Mouse (Mus musculus) kidney, postnatal 0 days (tissue): ENCODE measurements at regions not wholly inside any gene's neighbourhood (a gene's known extent, or its start where the extent isn't known, plus 50 kb on each side); places are given as distances from the start of the nearest gene placed in this dataset.

ENCODE experiments used
- ATAC-seq: fragments of 200-750 bp; cut with Nextera tagmentation; replicated peaks from 2 replicates; pipeline ENCODE4 v1.8.0; 2017; ENCODE audit warnings: low read depth, moderate number of reproducible peaks, moderate TSS enrichment, moderate library complexity; ENCODE audit not compliant: low FRiP score
- DNase-seq: peaks from one replicate; pipeline ENCODE4 v3.0.0-alpha.2; 2016; ENCODE audit warnings: low spot score
- H3K27ac ChIP-seq: fragments of 300-500 bp; sonication (generic); 2 replicates; pipeline ENCODE4 v1.5.1; 2014; ENCODE audit warnings: mild to moderate bottlenecking
- H3K27me3 ChIP-seq: fragments of 300-500 bp; sonication (generic); 2 replicates; pipeline ENCODE4 v1.6.1; 2014; ENCODE audit warnings: low read length, mixed read lengths; ENCODE audit not compliant: insufficient read depth
- H3K36me3 ChIP-seq: fragments of 300-500 bp; sonication (generic); 2 replicates; pipeline ENCODE4 v1.6.1; 2014; ENCODE audit warnings: low read length, mixed read lengths; ENCODE audit not compliant: insufficient read depth
- H3K4me1 ChIP-seq: fragments of 300-500 bp; sonication (generic); replicated peaks from 2 replicates; pipeline ENCODE4 v1.6.1; 2014; ENCODE audit warnings: antibody characterized with exemption, low read length, mixed read lengths; ENCODE audit not compliant: insufficient read depth
- H3K4me2 ChIP-seq: fragments of 300-500 bp; sonication (generic); 2 replicates; pipeline ENCODE4 v1.6.1; 2014; ENCODE audit warnings: mild to moderate bottlenecking, low read length, moderate library complexity, mixed read lengths
- H3K4me3 ChIP-seq: fragments of 300-500 bp; sonication (generic); replicated peaks from 2 replicates; pipeline ENCODE4 v1.5.1; 2014; ENCODE audit warnings: low read depth, low read length
- H3K9ac ChIP-seq: fragments of 300-500 bp; sonication (generic); 2 replicates; pipeline ENCODE4 v1.6.1; 2014; ENCODE audit warnings: low read depth, low read length
- H3K9me3 ChIP-seq: fragments of 300-500 bp; sonication (generic); replicated peaks from 2 replicates; pipeline ENCODE4 v1.6.1; 2016; ENCODE audit warnings: low read length, inconsistent platforms, mixed read lengths
- CTCF ChIP-seq: IDR thresholded peaks from 2 replicates; pipeline ENCODE4 v1.5.1; 2016; ENCODE audit warnings: antibody characterized with exemption, low read depth, mild to moderate bottlenecking, moderate library complexity
- WGBS: fragments of 180-500 bp; shearing (Covaris S2); extraction: QIAGEN DNeasy Blood & Tissue Kit; methylation state at CpG from one replicate; pipeline ENCODE4 v1.1.7; 2014; 5-methylcytosine and 5-hydroxymethylcytosine counted together

DNA sequence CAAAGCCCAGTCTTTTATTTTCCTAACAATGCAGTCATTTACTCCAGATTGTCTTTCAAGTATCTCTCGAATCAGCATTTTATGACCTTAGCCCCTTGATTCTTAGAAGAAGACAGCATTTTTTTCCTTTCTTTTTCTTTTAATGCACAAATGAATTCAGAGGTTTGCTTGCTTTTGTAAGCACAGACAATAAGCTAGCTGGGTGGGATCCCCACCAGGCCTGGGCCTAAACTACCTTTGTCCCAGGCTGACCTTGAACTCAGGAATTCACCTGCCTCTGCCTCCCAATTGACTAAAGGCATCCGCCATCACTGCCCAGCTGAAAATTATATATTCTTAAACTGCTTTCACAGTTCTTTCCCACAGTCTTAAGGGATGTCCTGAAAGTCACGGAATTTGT is 195.5 kb upstream of the Ednra start:
- no peak overlapping the region for H3K27ac ChIP-seq
- H3K4me2 ChIP-seq, result no peak overlapping the region
- H3K4me1 ChIP-seq, result no peaks in the 10 kb centered on the region
- WGBS, result 93% methylated on average over 3 of the region's 3 CpGs
- H3K9ac ChIP-seq, result no peak overlapping the region
- no peaks in the 10 kb centered on the region for H3K36me3 ChIP-seq
- no peak for ATAC-seq
- no peak for DNase-seq
- H3K9me3 ChIP-seq, result no peaks in the 10 kb centered on the region
- TF ChIP-seq CTCF, result no peak
- H3K4me3 ChIP-seq, result no peak overlapping the region
- no peaks in the 10 kb centered on the region for H3K27me3 ChIP-seq

DNA sequence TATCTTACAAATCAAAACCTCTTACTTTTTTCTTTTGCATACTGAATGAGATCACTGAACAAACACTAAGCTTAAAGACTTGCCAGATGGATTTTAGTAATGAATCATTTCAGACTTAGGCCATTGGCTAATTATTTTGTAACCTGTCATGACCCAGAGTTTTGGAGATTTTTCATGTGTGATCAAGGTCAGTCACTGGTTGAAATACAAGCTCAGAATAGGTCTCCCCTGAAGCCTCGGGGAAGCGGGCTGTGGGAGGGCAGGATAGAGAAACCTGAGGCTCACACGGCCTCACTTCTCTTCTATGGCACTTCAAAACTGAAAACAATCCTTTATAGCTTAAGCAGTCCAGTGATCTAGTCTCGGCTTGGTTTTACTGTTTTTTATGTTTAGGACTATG is 197.6 kb upstream of the Ednra start:
- ATAC-seq, result no peak

DNA sequence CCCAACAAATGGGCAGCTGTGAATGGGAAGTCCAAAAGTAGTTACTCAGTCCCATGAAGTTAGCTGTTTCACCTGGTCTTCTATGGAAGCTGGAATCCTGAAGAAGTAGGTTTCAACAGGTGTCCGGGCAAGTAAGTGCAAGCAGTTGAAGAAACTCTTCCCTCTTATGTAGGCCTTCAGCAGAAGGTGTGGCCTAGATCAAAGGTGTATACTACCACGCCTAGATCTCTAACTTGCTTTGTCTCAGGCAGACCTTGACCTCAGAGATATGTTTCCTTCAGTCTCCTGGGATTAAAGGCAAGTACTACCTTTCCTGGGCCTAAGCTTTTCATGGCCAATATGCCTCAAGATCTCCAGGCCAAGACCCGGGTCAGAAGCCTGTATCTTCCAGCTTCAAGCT is 223.4 kb upstream of the Ednra start:
- Histone ChIP-seq H3K9me3 (no peaks in the 10 kb centered on the region), H3K4me2 (no peak overlapping the region), H3K4me1 (no peaks in the 10 kb centered on the region), H3K4me3 (no peak overlapping the region), H3K36me3 (no peaks in the 10 kb centered on the region), H3K27ac (no peak overlapping the region), H3K27me3 (no peaks in the 10 kb centered on the region), H3K9ac (no peak overlapping the region)
- TF ChIP-seq CTCF, result no peak
- no peak for DNase-seq
- 90% methylated on average over 3 of the region's 3 CpGs for WGBS
- no peak for ATAC-seq

More for the DNA sequence above, 197.6 kb upstream of the Ednra start:
- H3K4me2 ChIP-seq, result no peak overlapping the region
- H3K27me3 ChIP-seq, result no peaks in the 10 kb centered on the region
- no peak overlapping the region for H3K4me3 ChIP-seq
- DNase-seq, result peak; percentile 72
- 16% methylated on average over 4 of the region's 4 CpGs for WGBS
- no peak overlapping the region for H3K27ac ChIP-seq
- no peak overlapping the region for H3K9ac ChIP-seq
- no peak for TF ChIP-seq CTCF
- H3K36me3 ChIP-seq, result no peaks in the 10 kb centered on the region
- no peaks in the 10 kb centered on the region for H3K4me1 ChIP-seq
- H3K9me3 ChIP-seq, result no peaks in the 10 kb centered on the region

DNA sequence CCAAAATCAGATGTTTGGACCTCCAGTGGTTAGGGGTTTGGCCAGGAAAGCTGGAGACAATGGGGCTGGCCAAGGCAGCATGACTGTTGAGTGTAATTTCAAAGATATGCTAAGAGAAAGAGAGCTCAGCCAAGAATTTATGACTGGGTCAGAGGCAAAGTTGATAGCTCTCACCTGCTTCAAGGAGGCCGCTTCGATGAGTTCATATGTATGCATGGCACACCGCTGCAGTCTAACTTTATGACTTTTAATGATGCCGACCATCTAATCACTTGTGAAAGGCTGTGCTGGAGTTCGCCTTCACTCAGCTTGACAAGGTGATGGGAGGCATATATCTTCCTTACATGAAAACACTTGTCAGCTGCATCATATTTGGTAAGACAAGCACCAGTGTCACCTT is 225.4 kb upstream of the Ednra start:
- Histone ChIP-seq H3K4me1 (no peaks in the 10 kb centered on the region), H3K27ac (no peak overlapping the region), H3K36me3 (no peaks in the 10 kb centered on the region), H3K27me3 (no peaks in the 10 kb centered on the region), H3K4me2 (no peak overlapping the region), H3K9me3 (no peaks in the 10 kb centered on the region), H3K9ac (no peak overlapping the region), H3K4me3 (no peak overlapping the region)
- no peak for TF ChIP-seq CTCF
- 69% methylated on average over 5 of the region's 5 CpGs for WGBS
- ATAC-seq (no peak), DNase-seq (no peak)

DNA sequence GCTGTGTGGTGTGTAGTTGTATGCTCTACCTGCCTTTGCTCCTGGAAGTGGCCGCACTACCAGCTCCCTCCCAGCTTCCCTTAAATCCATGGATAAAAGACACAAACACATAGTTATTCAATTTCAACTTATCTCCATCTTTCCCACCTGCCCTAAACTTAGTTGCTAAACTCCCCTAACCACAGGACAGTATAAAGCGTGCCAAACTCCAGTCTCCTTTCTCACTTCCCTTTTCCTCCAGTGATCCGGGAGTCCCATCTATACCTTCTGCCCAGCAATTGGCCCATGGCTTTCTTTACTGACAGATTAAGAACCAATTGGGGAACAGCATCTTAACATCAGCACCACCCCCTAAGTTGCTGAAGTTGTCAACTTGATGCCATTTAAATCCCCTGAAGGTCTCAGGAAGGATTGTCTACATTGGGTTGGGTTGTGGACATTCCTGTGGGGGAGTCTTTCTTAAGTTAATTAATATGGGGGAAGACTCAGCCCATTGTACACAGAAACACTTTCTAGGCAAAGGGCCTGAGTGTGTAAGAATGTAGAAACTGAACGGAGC is 234.6 kb upstream of the Ednra start:
- 78% methylated on average over 4 of the region's 4 CpGs for WGBS
- Histone ChIP-seq H3K9me3 (no peaks in the 10 kb centered on the region), H3K27me3 (no peaks in the 10 kb centered on the region), H3K9ac (no peak overlapping the region), H3K4me3 (no peak overlapping the region), H3K4me2 (no peak overlapping the region), H3K27ac (no peak overlapping the region), H3K4me1 (no peaks in the 10 kb centered on the region), H3K36me3 (no peaks in the 10 kb centered on the region)
- no peak for TF ChIP-seq CTCF
- DNase-seq (no peak), ATAC-seq (no peak)

DNA sequence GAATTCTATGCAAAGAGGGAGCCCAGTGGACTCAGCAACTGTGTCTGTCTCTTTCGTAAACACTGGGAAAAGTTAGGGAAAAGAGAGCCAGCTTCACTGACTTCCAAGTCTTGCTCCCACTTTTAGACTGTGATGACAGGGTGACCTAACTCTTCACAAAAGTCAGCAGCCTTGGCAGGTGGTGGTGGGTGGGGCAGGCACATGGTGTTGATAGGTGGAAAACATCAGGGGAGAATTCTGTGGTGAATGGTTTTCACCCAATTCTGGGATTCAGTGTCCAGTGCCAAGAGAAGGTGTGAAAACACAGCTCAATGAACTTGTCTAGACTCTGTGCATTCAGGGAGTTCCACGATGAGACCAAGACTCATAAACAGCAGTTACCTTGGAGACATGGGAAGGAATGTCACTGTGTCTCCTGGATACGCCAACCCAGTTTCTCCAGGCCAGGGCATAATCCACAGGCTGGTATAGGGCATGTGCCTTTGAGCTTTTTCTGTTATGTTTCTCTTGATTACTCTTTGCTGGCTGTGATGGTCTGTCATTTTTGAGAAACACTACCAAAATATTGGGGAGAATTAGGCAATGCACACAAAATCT is 238.9 kb upstream of the Ednra start:
- no peaks in the 10 kb centered on the region for H3K36me3 ChIP-seq
- no peak for TF ChIP-seq CTCF
- H3K4me3 ChIP-seq, result no peak overlapping the region
- ATAC-seq, result no peak
- no peaks in the 10 kb centered on the region for H3K4me1 ChIP-seq
- WGBS, result 64% methylated on average over 3 of the region's 3 CpGs
- H3K4me2 ChIP-seq, result no peak overlapping the region
- DNase-seq, result no peak
- no peak overlapping the region for H3K9ac ChIP-seq
- no peaks in the 10 kb centered on the region for H3K27me3 ChIP-seq
- H3K9me3 ChIP-seq, result no peaks in the 10 kb centered on the region
- H3K27ac ChIP-seq, result no peak overlapping the region

DNA sequence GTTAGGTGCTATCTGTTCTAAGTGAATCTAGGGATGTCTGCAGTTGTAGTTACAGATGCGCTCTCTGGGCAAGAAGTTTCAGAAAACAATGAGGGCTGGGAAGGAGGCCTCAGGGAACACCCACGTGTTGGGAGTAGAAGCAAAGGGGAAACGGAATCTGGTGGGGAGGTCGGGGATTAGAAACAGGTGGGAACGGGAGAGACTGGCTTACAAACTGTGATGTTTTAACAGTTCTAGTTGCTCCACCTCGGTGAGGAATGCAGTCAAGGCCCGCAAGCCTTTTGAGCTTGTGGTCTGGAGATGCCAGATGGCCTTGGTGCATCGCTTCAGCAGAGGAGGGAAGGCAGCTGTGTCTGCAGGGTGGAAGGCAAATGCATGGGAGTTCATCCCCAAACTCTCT is 242.7 kb upstream of the Ttc29 start:
- H3K9ac ChIP-seq, result no peak overlapping the region
- DNase-seq, result no peak

More for the DNA sequence above, 242.7 kb upstream of the Ttc29 start:
- 52% methylated on average over 8 of the region's 8 CpGs for WGBS
- Histone ChIP-seq H3K4me3 (no peak overlapping the region), H3K4me2 (no peak overlapping the region), H3K27ac (no peak overlapping the region), H3K9me3 (no peaks in the 10 kb centered on the region), H3K27me3 (no peaks in the 10 kb centered on the region), H3K4me1 (no peaks in the 10 kb centered on the region), H3K36me3 (no peaks in the 10 kb centered on the region)
- ATAC-seq, result no peak
- TF ChIP-seq CTCF, result no peak
